Mouse (Mus musculus): Measurements from ENCODE around the gene Naa10.

DNA sequence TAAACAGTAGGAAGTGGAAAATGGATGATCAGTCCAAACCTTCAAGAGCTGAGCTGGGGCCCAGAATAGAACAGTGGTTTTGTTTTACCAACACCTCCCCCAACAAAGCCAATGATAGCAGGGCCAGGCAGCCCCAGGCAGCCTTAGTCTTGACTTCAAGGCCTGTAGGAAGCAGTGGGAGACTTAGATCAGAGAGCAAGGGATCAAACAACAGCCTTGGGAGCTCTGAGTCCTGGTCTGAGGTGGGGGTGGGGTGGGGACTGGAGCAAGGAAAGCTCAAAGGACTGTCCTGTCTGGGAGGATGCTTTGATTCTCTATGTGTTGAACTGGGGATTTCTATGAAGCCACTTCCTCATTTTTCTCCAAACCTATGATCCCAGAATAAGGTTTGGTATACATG, 50.3 kb downstream of the Naa10 start:
- TF ChIP-seq CTCF (conservative IDR thresholded peaks at IDR 0.05; ENCODE audit: low read length) (no peak), NANOG (IDR thresholded peaks at IDR 0.05; ENCODE audit: borderline replicate concordance, low read length) (no peak)
